ENCODE assay signal across 13 mouse cellular contexts in the genomic region with DNA sequence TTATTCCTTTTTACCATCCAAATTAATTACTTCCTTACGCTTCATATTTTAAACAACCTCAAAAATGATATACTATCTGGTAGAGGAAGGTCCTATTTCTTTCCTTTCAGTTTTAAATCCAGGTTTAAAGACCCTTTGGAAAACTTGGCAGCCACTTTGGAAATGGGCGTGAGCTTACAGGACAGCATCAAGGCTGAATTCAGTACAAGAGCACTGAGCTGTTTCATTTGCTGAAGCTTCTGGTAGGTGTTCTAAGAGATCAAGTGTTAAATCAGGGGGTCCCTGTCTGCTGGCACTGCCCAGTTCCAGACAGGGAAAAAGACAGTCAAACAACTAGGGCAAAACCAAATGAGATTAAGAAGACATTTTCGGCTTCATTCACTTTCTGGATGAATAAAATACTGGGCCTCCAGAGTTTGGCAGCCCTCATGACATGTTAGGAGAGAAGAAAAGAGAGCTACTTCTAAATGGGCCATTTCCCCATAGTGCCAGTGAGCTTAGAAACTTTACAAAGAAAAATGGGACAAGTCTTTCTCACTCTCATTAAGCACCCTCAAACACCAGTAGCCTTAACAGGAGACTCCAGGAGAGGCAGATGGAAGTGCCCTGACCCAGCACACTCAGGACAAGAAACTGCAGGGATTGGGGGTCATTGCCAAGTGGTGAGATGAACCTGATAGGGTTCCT.
A peak's percentile ranks its signal among the peaks of the same experiment; 100 is the strongest.
DNase-seq lines count a peak whose midpoint lies in the region; ATAC-seq lines count a peak whose summit lies in the region.
"Had no signal": no experiment of that assay in that cellular context is flagged by ENCODE, and none has a peak within 500 bp of the region (broad histone marks: within the 10 kb centered on the region; RNA-seq: fewer than 3 reads in every experiment).

No protein-coding gene starts in this region.

- no peak overlapping the region for H3K27ac ChIP-seq in hindbrain, embryonic 16.5 days (ENCODE audit: low read depth, low read length)
- no peak overlapping the region for H3K27ac ChIP-seq in hindbrain, embryonic 14.5 days
- H3K27ac ChIP-seq: liver, embryonic 15.5 days had no signal

- H3K4me3 ChIP-seq in hindbrain, embryonic 16.5 days (ENCODE audit: low read length) = no peak overlapping the region
- no peak overlapping the region for H3K4me3 ChIP-seq in hindbrain, embryonic 14.5 days (replicated peaks; ENCODE audit: low read length)
- H3K4me3 ChIP-seq: liver, embryonic 15.5 days had no signal

- no peak overlapping the region for H3K9ac ChIP-seq in hindbrain, embryonic 16.5 days (ENCODE audit: low read depth, low read length)
- no peak overlapping the region for H3K9ac ChIP-seq in hindbrain, embryonic 14.5 days
- H3K9ac ChIP-seq: liver, embryonic 15.5 days had no signal

- WGBS in hindbrain, embryonic 16.5 days = 76% methylated on average over 3 of the region's 3 CpGs
- whole genome bisulfite sequencing in hindbrain, embryonic 14.5 days = 88% methylated on average over 3 of the region's 3 CpGs

- no peak overlapping the region for H3K4me2 ChIP-seq in hindbrain, embryonic 16.5 days (ENCODE audit: low read length)
- no peak overlapping the region for H3K4me2 ChIP-seq in hindbrain, embryonic 14.5 days (replicated peaks)
- H3K4me2 ChIP-seq: heart, embryonic 11.5 days; liver, embryonic 15.5 days had no signal

- intact Hi-C loops in left cerebral cortex, postnatal 4 days (cut with DNase I) = no loop called here

- ATAC-seq in hindbrain, embryonic 16.5 days = peak; percentile 80
- no peak for ATAC-seq in hindbrain, embryonic 14.5 days (ENCODE audit: low FRiP score)
- ATAC-seq: activated CD4-positive, CD25-positive, alpha-beta regulatory T cell, adult 4 months had no signal

- no peaks in the 10 kb centered on the region for H3K27me3 ChIP-seq in hindbrain, embryonic 16.5 days (replicated peaks; ENCODE audit: control insufficient read depth, insufficient read depth, low read length)
- H3K27me3 ChIP-seq in hindbrain, embryonic 14.5 days (ENCODE audit: control insufficient read depth, insufficient read depth, low read length) = no peaks in the 10 kb centered on the region
- H3K27me3 ChIP-seq: liver, embryonic 15.5 days had no signal

- H3K36me3 ChIP-seq in hindbrain, embryonic 16.5 days (ENCODE audit: control insufficient read depth, insufficient read depth, low read length) = no peaks in the 10 kb centered on the region
- no peaks in the 10 kb centered on the region for H3K36me3 ChIP-seq in hindbrain, embryonic 14.5 days (replicated peaks; ENCODE audit: control insufficient read depth, insufficient read depth)
- H3K36me3 ChIP-seq: liver, embryonic 15.5 days had no signal

- no peaks in the 10 kb centered on the region for H3K4me1 ChIP-seq in hindbrain, embryonic 16.5 days (ENCODE audit: control insufficient read depth, insufficient read depth, low read depth, low read length)
- no peaks in the 10 kb centered on the region for H3K4me1 ChIP-seq in hindbrain, embryonic 14.5 days (replicated peaks; ENCODE audit: control insufficient read depth, insufficient read depth, low read length)
- H3K4me1 ChIP-seq: liver, embryonic 15.5 days had no signal

- peak; percentile 16 to 24 for DNase-seq in cerebellum, postnatal 10 days
- DNase-seq in cerebellum, adult 11 months = no peak
- DNase-seq in hindbrain, embryonic 14.5 days (ENCODE audit: low spot score) = no peak
- peak; percentile 1 for DNase-seq in retina, embryonic 14.5 days (ENCODE audit: low spot score)
- DNase-seq in retina, postnatal 1 day = no peak
- peak; percentile 6 for DNase-seq in left cerebral cortex, postnatal 4 days
- DNase-seq in spleen, adult 18-20 months = no peak
- DNase-seq: embryo, embryonic 11 days; lung, postnatal 10 days had no signal

- no peaks in the 10 kb centered on the region for H3K9me3 ChIP-seq in hindbrain, embryonic 16.5 days (ENCODE audit: control insufficient read depth, low read length)
- H3K9me3 ChIP-seq in hindbrain, embryonic 14.5 days (ENCODE audit: control insufficient read depth, low read length) = no peaks in the 10 kb centered on the region
- H3K9me3 ChIP-seq: liver, embryonic 15.5 days had no signal

Comparison
In these comparisons a context has a peak if more than half of its experiments do, and no peak if none do; other contexts are left out.
1. DNase-seq: peak in cerebellum, postnatal 10 days (2 of 2), retina, embryonic 14.5 days (single experiment) and left cerebral cortex, postnatal 4 days (single experiment); none in cerebellum, adult 11 months (single experiment), hindbrain, embryonic 14.5 days (single experiment), retina, postnatal 1 day (single experiment) and spleen, adult 18-20 months (0 of 2).